Mouse (Mus musculus): ENCODE measurements around the gene Tbc1d25. TPM values are rescaled to one million over a fixed set of nuclear protein-coding genes. Genes with fewer than 3 reads are reported as not detected.
A peak's percentile ranks its signal among the peaks of the same experiment; 100 is the strongest.

Tbc1d25 gene
- polyA plus RNA-seq, 1 experiment from 2014 or later, result 14.8 TPM

DNA sequence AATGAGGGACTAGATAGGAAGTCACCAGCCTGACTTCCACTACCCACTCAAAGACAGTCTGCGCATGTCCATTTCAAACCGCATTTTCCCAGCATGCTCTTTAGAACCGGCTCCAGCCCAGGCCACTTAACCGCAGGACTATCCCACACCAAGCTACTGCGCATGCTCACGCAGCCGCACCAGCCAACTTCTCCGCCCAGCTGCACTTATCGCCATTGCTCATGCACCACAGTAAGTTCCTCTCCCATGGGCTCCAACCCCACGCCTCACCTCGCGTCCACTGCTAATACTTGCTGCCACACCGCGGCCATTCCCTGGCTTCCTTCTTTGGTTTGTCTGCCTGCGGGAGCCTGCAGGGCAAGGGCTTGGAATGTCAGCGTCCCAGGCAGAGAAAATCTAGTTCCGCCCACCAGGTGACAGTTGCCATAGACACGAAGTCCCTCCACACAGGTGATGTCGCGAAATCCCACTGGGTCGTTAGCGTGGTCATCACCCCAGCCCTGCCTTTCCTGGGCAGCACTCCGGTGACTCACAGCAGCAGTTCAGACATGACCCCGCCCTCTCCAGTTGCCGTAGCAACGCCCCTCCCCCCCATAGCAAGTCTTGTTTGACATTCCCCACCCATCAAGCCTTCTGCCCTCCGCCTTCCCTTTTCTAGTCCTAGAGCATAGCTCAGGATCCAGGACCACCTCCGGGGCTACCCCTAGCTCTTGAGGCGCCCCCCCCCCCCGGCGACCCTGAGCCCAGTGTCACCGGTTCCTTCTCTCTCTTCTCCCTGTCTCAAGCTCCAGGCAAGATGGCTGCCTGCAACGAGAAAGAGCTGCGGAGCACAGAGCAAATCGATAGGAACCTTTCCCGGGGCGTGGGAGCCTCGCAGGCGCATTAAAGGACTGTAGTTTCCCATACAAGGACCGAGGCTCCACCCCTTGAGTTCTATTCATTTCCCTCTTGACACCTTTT lies 43.7 kb downstream of the Tbc1d25 start, which contains the start of gene Wdr13:
Gene Wdr13 (minus strand): TSS at position 876 of the 960 bp plus-strand sequence.
- H3K9me3 ChIP-seq, result no peaks in the 10 kb centered on the region
- H3K27ac ChIP-seq, result peak within 1 kb of the TSS; percentile 96
- peaks cover 4% of the 10 kb centered on the region; the same call in 1 of the 2 replicates for H3K4me1 ChIP-seq
- peak within 1 kb of the TSS; percentile 51 for H3K9ac ChIP-seq
- H3K36me3 ChIP-seq, result 0 out of 2 replicates have a peak, but pooled peaks cover 4% of the 10 kb centered on the region
- WGBS, result 14% methylated on average over 39 of the region's 40 CpGs
- H3K4me2 ChIP-seq, result peak within 1 kb of the TSS; percentile 64
- H3K27me3 ChIP-seq, result no peaks in the 10 kb centered on the region
- peak; percentile 91 for ATAC-seq (ENCODE audit: borderline replicate concordance, extremely low read depth, low FRiP score, low TSS enrichment)
- H3K4me3 ChIP-seq, result peak within 1 kb of the TSS; percentile 57

DNA sequence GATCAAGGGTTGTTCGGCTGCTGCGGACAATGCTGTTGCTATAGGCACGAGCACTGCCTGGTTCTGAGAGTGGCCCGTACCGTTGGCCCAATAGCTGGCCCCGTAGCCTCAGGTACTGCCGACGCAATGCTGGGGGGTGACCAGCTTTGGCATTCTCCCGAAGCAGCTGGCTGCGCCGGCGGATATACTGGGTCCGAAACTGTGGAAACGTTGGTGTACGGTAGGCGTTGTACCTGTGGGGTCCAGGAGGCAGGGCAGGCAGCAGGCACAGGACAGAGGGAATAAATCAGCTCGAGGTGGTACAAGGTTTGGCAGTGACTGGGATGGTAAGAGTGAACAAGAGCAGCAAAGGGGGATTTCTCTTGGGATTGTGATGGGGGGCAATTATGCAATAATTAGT lies 44.6 kb downstream of the Tbc1d25 start:
- ATAC-seq (ENCODE audit: borderline replicate concordance, extremely low read depth, low FRiP score, low TSS enrichment), result no peak
- Histone ChIP-seq H3K27me3 (no peaks in the 10 kb centered on the region), H3K9me3 (no peaks in the 10 kb centered on the region), H3K4me3 (peak overlapping the region; percentile 57), H3K4me2 (peak overlapping the region; percentile 64), H3K4me1 (peaks cover 4% of the 10 kb centered on the region; the same call in 1 of the 2 replicates), H3K9ac (no peak overlapping the region), H3K36me3 (0 out of 2 replicates have a peak, but pooled peaks cover 4% of the 10 kb centered on the region), H3K27ac (no peak overlapping the region)
- whole genome bisulfite sequencing, result 87% methylated on average over 17 of the region's 17 CpGs

DNA sequence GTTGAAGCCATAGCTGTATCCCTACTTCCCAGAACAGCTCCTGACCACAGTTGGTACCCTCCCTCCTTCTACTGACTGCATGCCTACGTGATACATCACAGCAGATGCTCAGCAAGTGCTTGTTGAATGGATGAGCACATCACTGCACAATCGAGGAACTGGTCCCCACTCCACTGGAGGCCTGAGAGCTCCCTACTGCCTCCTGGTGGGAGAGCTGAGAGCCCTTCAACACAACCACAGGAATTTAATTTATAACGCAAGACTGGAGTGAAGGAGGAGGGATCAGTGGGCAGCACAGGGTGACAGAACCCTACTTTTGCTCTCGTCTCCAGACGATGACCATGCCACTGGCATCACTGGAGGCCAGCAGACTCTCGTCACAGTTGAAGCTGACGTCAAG lies 50.7 kb downstream of the Tbc1d25 start:
- H3K27me3 ChIP-seq, result no peaks in the 10 kb centered on the region
- H3K4me1 ChIP-seq, result no peaks in the 10 kb centered on the region
- no peak overlapping the region for H3K4me3 ChIP-seq
- WGBS, result 66% methylated on average over 7 of the region's 7 CpGs
- no peak for ATAC-seq (ENCODE audit: borderline replicate concordance, extremely low read depth, low FRiP score, low TSS enrichment)
- H3K36me3 ChIP-seq, result 0 out of 2 replicates have a peak, but pooled peaks cover 3% of the 10 kb centered on the region
- no peak overlapping the region for H3K4me2 ChIP-seq
- H3K27ac ChIP-seq, result no peak overlapping the region
- H3K9me3 ChIP-seq, result no peaks in the 10 kb centered on the region
- no peak overlapping the region for H3K9ac ChIP-seq

DNA sequence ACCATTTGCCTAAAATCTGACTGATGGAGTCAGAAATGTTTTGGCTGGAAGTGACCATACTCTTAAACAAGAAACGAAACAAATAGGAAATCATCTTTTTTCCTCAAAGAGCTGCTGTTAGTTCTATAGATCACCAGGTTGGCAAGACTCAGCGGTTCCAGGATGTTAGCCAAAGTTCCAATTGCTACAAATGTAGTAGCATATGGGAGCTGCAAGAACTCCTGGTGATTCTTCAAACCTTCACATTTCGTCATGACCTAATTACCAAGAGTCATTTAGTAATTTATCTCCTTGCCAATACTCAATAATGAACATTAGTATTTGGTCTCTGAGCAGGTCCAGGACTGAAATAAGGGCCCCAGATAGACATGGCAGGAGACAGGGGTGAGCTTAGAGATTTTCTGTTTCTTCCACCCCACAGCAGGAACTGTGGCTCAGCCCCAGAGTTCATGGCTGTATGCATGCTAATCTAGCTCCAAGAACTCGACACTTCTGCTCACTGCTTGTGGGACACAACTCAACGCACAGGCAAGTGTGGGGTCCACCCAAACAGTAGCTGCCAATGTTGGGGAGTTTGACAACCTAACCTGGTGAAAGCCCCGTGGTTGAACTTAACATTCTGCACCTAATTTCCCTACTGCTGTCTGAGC lies 52.0 kb downstream of the Tbc1d25 start:
- ATAC-seq (ENCODE audit: borderline replicate concordance, extremely low read depth, low FRiP score, low TSS enrichment), result no peak
- Histone ChIP-seq H3K9ac (no peak overlapping the region), H3K27me3 (no peaks in the 10 kb centered on the region), H3K27ac (no peak overlapping the region), H3K4me2 (no peak overlapping the region), H3K4me1 (no peaks in the 10 kb centered on the region), H3K9me3 (no peaks in the 10 kb centered on the region), H3K36me3 (no peaks in the 10 kb centered on the region), H3K4me3 (no peak overlapping the region)
- 78% methylated on average over 6 of the region's 6 CpGs for WGBS

DNA sequence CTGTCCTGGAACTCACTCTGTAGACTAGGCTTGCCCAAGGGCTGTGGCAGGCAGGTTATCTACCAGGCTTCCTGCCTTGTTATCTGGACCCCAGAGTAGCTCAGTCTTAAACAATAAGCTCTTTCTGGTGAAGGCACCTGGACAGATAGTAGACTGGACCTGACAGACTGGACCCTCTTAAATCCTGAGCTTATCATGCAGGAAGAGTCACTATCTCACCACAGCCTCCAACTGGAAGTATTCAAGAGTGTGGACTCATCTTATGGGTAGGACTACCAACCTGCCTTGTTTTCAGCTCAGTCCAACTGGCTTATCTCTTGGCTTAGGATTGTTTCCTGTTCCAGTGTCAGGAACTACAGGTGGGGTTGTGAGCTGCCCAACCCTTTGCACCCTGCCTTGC lies 58.7 kb downstream of the Tbc1d25 start:
- no peaks in the 10 kb centered on the region for H3K27me3 ChIP-seq
- no peak overlapping the region for H3K9ac ChIP-seq
- no peak overlapping the region for H3K4me3 ChIP-seq
- no peaks in the 10 kb centered on the region for H3K36me3 ChIP-seq
- no peak overlapping the region for H3K4me2 ChIP-seq
- no peaks in the 10 kb centered on the region for H3K4me1 ChIP-seq
- no peak overlapping the region for H3K27ac ChIP-seq
- no peaks in the 10 kb centered on the region for H3K9me3 ChIP-seq
- no peak for ATAC-seq (ENCODE audit: borderline replicate concordance, extremely low read depth, low FRiP score, low TSS enrichment)

DNA sequence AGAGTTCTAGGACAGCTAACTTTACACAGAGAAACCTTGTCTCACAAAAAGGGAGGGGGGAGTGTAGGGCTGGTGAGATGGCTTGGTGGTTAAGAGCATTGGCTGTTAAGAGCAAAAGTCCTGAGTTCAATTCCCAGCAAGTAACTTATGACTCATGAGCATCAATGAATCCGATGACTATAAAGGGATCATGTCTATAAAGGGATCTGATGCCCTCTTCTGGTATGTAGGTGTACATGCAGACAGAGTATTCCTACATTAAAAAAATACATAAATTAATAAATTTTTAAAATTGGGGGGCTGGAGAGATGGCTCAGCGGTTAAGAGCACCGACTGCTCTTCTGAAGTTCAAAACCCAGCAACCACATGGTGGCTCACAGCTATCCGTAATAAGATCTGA lies 60.7 kb downstream of the Tbc1d25 start:
- ATAC-seq (ENCODE audit: borderline replicate concordance, extremely low read depth, low FRiP score, low TSS enrichment), result no peak
- Histone ChIP-seq H3K4me1 (no peaks in the 10 kb centered on the region), H3K36me3 (no peaks in the 10 kb centered on the region), H3K9me3 (no peaks in the 10 kb centered on the region), H3K27ac (no peak overlapping the region), H3K4me2 (no peak overlapping the region), H3K4me3 (no peak overlapping the region), H3K9ac (no peak overlapping the region), H3K27me3 (no peaks in the 10 kb centered on the region)
- 66% methylated on average over 4 of the region's 4 CpGs for WGBS

DNA sequence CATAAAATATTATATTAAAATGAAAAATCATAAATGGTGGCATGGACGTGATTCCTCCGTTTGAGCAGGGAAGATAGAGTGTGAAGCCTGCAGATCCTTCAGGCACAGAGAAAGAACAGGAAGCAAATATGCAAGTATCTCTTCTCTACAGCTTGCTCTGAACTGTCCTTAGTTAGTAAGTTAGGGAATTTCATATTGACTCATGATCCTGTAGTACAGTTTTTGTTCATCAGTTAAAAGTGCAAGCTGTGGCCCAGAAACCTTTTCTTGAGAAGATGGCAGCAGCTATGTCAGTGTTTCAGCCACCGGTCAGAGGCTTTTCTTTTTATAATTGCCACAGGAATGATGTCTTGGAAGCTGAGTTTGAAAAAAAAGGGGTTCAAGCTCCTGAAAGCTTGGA lies 71.0 kb downstream of the Tbc1d25 start:
- Histone ChIP-seq H3K27ac (no peak overlapping the region), H3K9ac (no peak overlapping the region), H3K4me3 (no peak overlapping the region), H3K4me2 (no peak overlapping the region), H3K36me3 (no peaks in the 10 kb centered on the region), H3K9me3 (no peaks in the 10 kb centered on the region), H3K4me1 (0 out of 2 replicates have a peak, but pooled peaks cover 6% of the 10 kb centered on the region), H3K27me3 (no peaks in the 10 kb centered on the region)
- 85% methylated on average over 3 of the region's 3 CpGs for WGBS
- no peak for ATAC-seq (ENCODE audit: borderline replicate concordance, extremely low read depth, low FRiP score, low TSS enrichment)

Other genes with a start within 250 kb of the Tbc1d25 start
- not detected in 2 replicates for gene Eras, start 247.6 kb downstream of the Tbc1d25 start, polyA plus RNA-seq (2015; fragmentation: Nextera tagmentation; extraction: Ambion mirVana)
- 24.1 and 26.8 TPM in 2 replicates for gene Hdac6, start 228.3 kb downstream of the Tbc1d25 start, polyA plus RNA-seq (2015; fragmentation: Nextera tagmentation; extraction: Ambion mirVana)
- gene Gata1, start 198.1 kb downstream of the Tbc1d25 start, polyA plus RNA-seq (2015; fragmentation: Nextera tagmentation; extraction: Ambion mirVana), result 1.4 and 1.9 TPM in 2 replicates
- gene Glod5, start 157.7 kb downstream of the Tbc1d25 start, polyA plus RNA-seq (2015; fragmentation: Nextera tagmentation; extraction: Ambion mirVana), result not detected in 2 replicates
- gene Suv39h1, start 101.4 kb downstream of the Tbc1d25 start, polyA plus RNA-seq (2015; fragmentation: Nextera tagmentation; extraction: Ambion mirVana), result 67.2 and 68.0 TPM in 2 replicates
- 0.26 and 0.62 TPM in 2 replicates for gene Was, start 85.7 kb downstream of the Tbc1d25 start, polyA plus RNA-seq (2015; fragmentation: Nextera tagmentation; extraction: Ambion mirVana)
- gene Wdr13, start 43.3 kb downstream of the Tbc1d25 start, polyA plus RNA-seq (2015; fragmentation: Nextera tagmentation; extraction: Ambion mirVana), result 20.9 and 24.2 TPM in 2 replicates
- 508 and 532 TPM in 2 replicates for gene Rbm3, start 30.3 kb downstream of the Tbc1d25 start, polyA plus RNA-seq (2015; fragmentation: Nextera tagmentation; extraction: Ambion mirVana)
- 33.8 and 41.1 TPM in 2 replicates for gene Ebp, start 17.3 kb upstream of the Tbc1d25 start, polyA plus RNA-seq (2015; fragmentation: Nextera tagmentation; extraction: Ambion mirVana)
- 10.2 and 11.6 TPM in 2 replicates for gene Porcn, start 30.3 kb upstream of the Tbc1d25 start, polyA plus RNA-seq (2015; fragmentation: Nextera tagmentation; extraction: Ambion mirVana)
- gene Ftsj1, start 76.2 kb upstream of the Tbc1d25 start, polyA plus RNA-seq (2015; fragmentation: Nextera tagmentation; extraction: Ambion mirVana), result 52.8 and 53.0 TPM in 2 replicates
- gene Slc38a5, start 95.0 kb upstream of the Tbc1d25 start, polyA plus RNA-seq (2015; fragmentation: Nextera tagmentation; extraction: Ambion mirVana), result 90.1 and 98.9 TPM in 2 replicates
- gene Ssxb10, start 151.2 kb upstream of the Tbc1d25 start, polyA plus RNA-seq (2015; fragmentation: Nextera tagmentation; extraction: Ambion mirVana), result not detected in 2 replicates
- gene Ssxb9, start 190.8 kb upstream of the Tbc1d25 start, polyA plus RNA-seq (2015; fragmentation: Nextera tagmentation; extraction: Ambion mirVana), result not detected in 2 replicates
- not detected in 2 replicates for gene Ssxb1, start 237.1 kb upstream of the Tbc1d25 start, polyA plus RNA-seq (2015; fragmentation: Nextera tagmentation; extraction: Ambion mirVana)